Mouse (Mus musculus) MEL (cell line): ENCODE results near the gene Tulp1.

Experiments used
- CTCF ChIP-seq, 3 experiments: IDR thresholded peaks in 2 of 3; conservative IDR thresholded peaks in 1 of 3; 2 replicates each; pipeline ENCODE4 v1.5.1; 2011 to 2012; ENCODE audit warnings: low read length in 3 of 3, low read depth in 2 of 3, mild to moderate bottlenecking in 2 of 3, improper control_type of control experiment in 1 of 3, inconsistent platforms in 1 of 3, mixed read lengths in 1 of 3, moderate library complexity in 1 of 3; ENCODE audit not compliant: control insufficient read depth in 1 of 3, insufficient read depth in 1 of 3, poor library complexity in 1 of 3, severe bottlenecking in 1 of 3
- EP300 ChIP-seq, 2 experiments: IDR thresholded peaks; 2 replicates each; pipeline ENCODE4 v1.6.1; 2011; ENCODE audit warnings: improper control_type of control experiment in 2 of 2, low read length in 2 of 2, low read depth in 1 of 2, mild to moderate bottlenecking in 1 of 2

GRCm38 (mm10) chr17:28315611-28316160 lies 49.3 kb downstream of the Tulp1 start:
- TF ChIP-seq EP300 (IDR thresholded peaks at IDR 0.05; ENCODE audit: low read depth in 1 of 2, low read length in 2 of 2), result no peak
- TF ChIP-seq CTCF (IDR thresholded peaks at IDR 0.05 in 2 of 3, conservative IDR thresholded peaks at IDR 0.05 in 1 of 3; ENCODE audit: control insufficient read depth in 1 of 3, insufficient read depth in 1 of 3, low read depth in 2 of 3, low read length in 3 of 3, poor library complexity in 1 of 3, severe bottlenecking in 1 of 3), result no peak
